In genomic region chr17:35808073-35808472, GRCm38 (mm10) we compare ENCODE assay signal across 11 mouse cellular contexts. TPM values are rescaled to one million over a fixed set of nuclear protein-coding genes. Genes with fewer than 3 reads are reported as not detected.
DNase-seq lines count a peak whose midpoint lies in the region; ATAC-seq and TF ChIP-seq lines count a peak whose summit lies in the region.
"Had no signal": no experiment of that assay in that cellular context is flagged by ENCODE, and none has a peak within 500 bp of the region (broad histone marks: within the 10 kb centered on the region; RNA-seq: fewer than 3 reads in every experiment).

No protein-coding gene starts in this region.

- H3K36me3 ChIP-seq in testis, adult 2 months (ENCODE audit: control insufficient read depth, insufficient read depth, low read length), result no peaks in the 10 kb centered on the region
- H3K36me3 ChIP-seq in limb, embryonic 14.5 days (ENCODE audit: control insufficient read depth, insufficient read depth, low read length), result no peaks in the 10 kb centered on the region
- no peaks in the 10 kb centered on the region for H3K36me3 ChIP-seq in stomach, postnatal 0 days (ENCODE audit: control insufficient read depth, insufficient read depth, low read length)
- no peaks in the 10 kb centered on the region for H3K36me3 ChIP-seq in midbrain, embryonic 10.5 days

- no peak overlapping the region for H3K9ac ChIP-seq in limb, embryonic 14.5 days (ENCODE audit: low read depth, low read length, severe bottlenecking)
- no peak overlapping the region for H3K9ac ChIP-seq in stomach, postnatal 0 days (ENCODE audit: low read length)

- intact Hi-C loops in gastrocnemius, postnatal 14 days (cut with DNase I; ENCODE audit: low total_unique reads), result no loop called here

- peaks cover 1% of the 10 kb centered on the region; the same call in 1 of the 2 replicates for H3K4me1 ChIP-seq in testis, adult 2 months (ENCODE audit: control insufficient read depth, insufficient read depth, low read length)
- H3K4me1 ChIP-seq in limb, embryonic 14.5 days (ENCODE audit: control insufficient read depth, insufficient read depth, low read length), result peaks cover 8% of the 10 kb centered on the region
- peaks cover 5% of the 10 kb centered on the region; the same call in 1 of the 2 replicates for H3K4me1 ChIP-seq in stomach, postnatal 0 days (replicated peaks; ENCODE audit: control insufficient read depth, insufficient read depth)
- peaks cover 1% of the 10 kb centered on the region; the same call in 1 of the 2 replicates for H3K4me1 ChIP-seq in midbrain, embryonic 10.5 days

- H3K4me3 ChIP-seq in testis, adult 2 months (ENCODE audit: control insufficient read depth, low read depth, low read length), result no peak overlapping the region
- H3K4me3 ChIP-seq in limb, embryonic 14.5 days (replicated peaks; ENCODE audit: low read length), result no peak overlapping the region
- H3K4me3 ChIP-seq in stomach, postnatal 0 days (ENCODE audit: low read depth, low read length), result no peak overlapping the region
- H3K4me3 ChIP-seq in midbrain, embryonic 10.5 days, result no peak overlapping the region
- H3K4me3 ChIP-seq: megakaryocyte, embryonic 14.5 days had no signal

- no peak for TF ChIP-seq EP300 in stomach, postnatal 0 days (optimal IDR thresholded peaks at IDR 0.05)

- no peak for ATAC-seq in limb, embryonic 14.5 days (ENCODE audit: low FRiP score, low read depth)
- no peak for ATAC-seq in stomach, postnatal 0 days (ENCODE audit: low FRiP score, low TSS enrichment)
- ATAC-seq: hindbrain, postnatal 0 days had no signal

- WGBS in limb, embryonic 14.5 days, result 46% methylated on average over 9 of the region's 9 CpGs
- WGBS in stomach, postnatal 0 days, result 50% methylated on average over 9 of the region's 9 CpGs
- WGBS in midbrain, embryonic 10.5 days, result 76% methylated on average over 9 of the region's 9 CpGs

- TF ChIP-seq CTCF in testis, adult 2 months (IDR thresholded peaks at IDR 0.05; ENCODE audit: control insufficient read depth, insufficient read depth, insufficient replicate concordance, low read depth, low read length), result no peak
- no peak for TF ChIP-seq CTCF in stomach, postnatal 0 days (IDR thresholded peaks at IDR 0.05; ENCODE audit: low read depth)

- H3K27ac ChIP-seq in testis, adult 2 months (ENCODE audit: control insufficient read depth, insufficient read depth, low read depth, low read length), result peak overlapping the region; percentile 54; the same call in 1 of the 2 replicates
- H3K27ac ChIP-seq in limb, embryonic 14.5 days (replicated peaks; ENCODE audit: low read depth, low read length), result peak overlapping the region; percentile 55
- peak overlapping the region; percentile 61 for H3K27ac ChIP-seq in stomach, postnatal 0 days (replicated peaks)
- H3K27ac ChIP-seq in midbrain, embryonic 10.5 days (replicated peaks), result no peak overlapping the region
- H3K27ac ChIP-seq: hindbrain, postnatal 0 days had no signal

- no peaks in the 10 kb centered on the region for H3K27me3 ChIP-seq in testis, adult 2 months (ENCODE audit: control insufficient read depth, insufficient read depth, low read length)
- no peaks in the 10 kb centered on the region for H3K27me3 ChIP-seq in limb, embryonic 14.5 days (ENCODE audit: control insufficient read depth, insufficient read depth, low read length)
- H3K27me3 ChIP-seq in stomach, postnatal 0 days (ENCODE audit: control insufficient read depth, insufficient read depth, low read length), result no peaks in the 10 kb centered on the region
- H3K27me3 ChIP-seq in midbrain, embryonic 10.5 days (ENCODE audit: low read depth, poor library complexity, severe bottlenecking), result no peaks in the 10 kb centered on the region

- H3K4me2 ChIP-seq in limb, embryonic 14.5 days (replicated peaks; ENCODE audit: low read depth, low read length, severe bottlenecking), result no peak overlapping the region
- H3K4me2 ChIP-seq in stomach, postnatal 0 days (replicated peaks; ENCODE audit: low read depth), result no peak overlapping the region

- TF ChIP-seq POLR2A in testis, adult 2 months (IDR thresholded peaks at IDR 0.05; ENCODE audit: control insufficient read depth, low read depth, low read length), result no peak
- TF ChIP-seq POLR2A in limb, embryonic 14.5 days (IDR thresholded peaks at IDR 0.05; ENCODE audit: borderline replicate concordance, extremely low read depth, insufficient read depth, insufficient read length), result no peak

- no peak for DNase-seq in testis, postnatal 10 days (ENCODE audit: low spot score)
- peak; percentile 58 for DNase-seq in gastrocnemius, postnatal 14 days
- DNase-seq in limb, embryonic 14.5 days (ENCODE audit: low spot score), result peak; percentile 56
- no peak for DNase-seq in stomach, postnatal 0 days (ENCODE audit: low spot score)
- no peak for DNase-seq in yolk sac, embryonic 10.5 days (ENCODE audit: low spot score)
- DNase-seq in spleen, postnatal 36 days (ENCODE audit: low spot score in 2 of 2), result no peak
- DNase-seq in midbrain, embryonic 10.5 days (ENCODE audit: low spot score), result no peak
- DNase-seq: retina, postnatal 1 day had no signal

- no peaks in the 10 kb centered on the region for H3K9me3 ChIP-seq in limb, embryonic 14.5 days (ENCODE audit: control insufficient read depth, low read length)
- no peaks in the 10 kb centered on the region for H3K9me3 ChIP-seq in stomach, postnatal 0 days (ENCODE audit: control insufficient read depth, low read length)
- H3K9me3 ChIP-seq in midbrain, embryonic 10.5 days (replicated peaks), result no peaks in the 10 kb centered on the region
- H3K9me3 ChIP-seq: megakaryocyte, embryonic 14.5 days had no signal

RNA-seq across cellular contexts. Expression of gene Ier3, which starts 13.4 kb away (rescaled TPM):
- polyA plus RNA-seq in testis, adult 2 months (2012; rRNA removed), result 1.4 TPM in 2 replicates
- total RNA-seq in gastrocnemius, postnatal 14 days (2021), result 1 to 10 TPM; 4.6 to 5.4 TPM
- polyA plus RNA-seq in limb, embryonic 14.5 days (2012; rRNA removed), result 10.8 and 12.2 TPM in 2 replicates
- 8.8 and 8.9 TPM in 2 replicates for polyA plus RNA-seq in limb, embryonic 14.5 days (2014; fragmentation: Nextera tagmentation; extraction: Ambion mirVana)
- polyA plus RNA-seq in stomach, postnatal 0 days (2015; fragmentation: Nextera tagmentation; extraction: Ambion mirVana), result 74.8 and 79.5 TPM in 2 replicates
- polyA plus RNA-seq in midbrain, embryonic 10.5 days (2016; fragmentation: Nextera tagmentation; extraction: Ambion mirVana), result 3.0 and 3.7 TPM in 2 replicates

RNA-seq across cellular contexts. Expression of gene Flot1, which starts 15.0 kb away (rescaled TPM):
- polyA plus RNA-seq in testis, adult 2 months (2012; rRNA removed), result 13.7 and 14.1 TPM in 2 replicates
- 10 to 100 TPM; 39.2 to 40.3 TPM for total RNA-seq in gastrocnemius, postnatal 14 days (2021)
- polyA plus RNA-seq in limb, embryonic 14.5 days (2012; rRNA removed), result 61.8 and 66.3 TPM in 2 replicates
- polyA plus RNA-seq in limb, embryonic 14.5 days (2014; fragmentation: Nextera tagmentation; extraction: Ambion mirVana), result 47.2 and 53.7 TPM in 2 replicates
- 41.0 and 43.5 TPM in 2 replicates for polyA plus RNA-seq in stomach, postnatal 0 days (2015; fragmentation: Nextera tagmentation; extraction: Ambion mirVana)
- 54.8 and 59.3 TPM in 2 replicates for polyA plus RNA-seq in midbrain, embryonic 10.5 days (2016; fragmentation: Nextera tagmentation; extraction: Ambion mirVana)

RNA-seq across cellular contexts. Expression of gene Tubb5, which starts 30.0 kb away (rescaled TPM):
- polyA plus RNA-seq in testis, adult 2 months (2012; rRNA removed), result 54.0 and 59.4 TPM in 2 replicates
- total RNA-seq in gastrocnemius, postnatal 14 days (2021), result 100 to 1,000 TPM in 1 of 2 experiments, 10 to 100 TPM in 1; 95.6 to 123 TPM
- 1,341 and 1,699 TPM in 2 replicates for polyA plus RNA-seq in limb, embryonic 14.5 days (2012; rRNA removed)
- polyA plus RNA-seq in limb, embryonic 14.5 days (2014; fragmentation: Nextera tagmentation; extraction: Ambion mirVana), result 808 and 880 TPM in 2 replicates
- polyA plus RNA-seq in stomach, postnatal 0 days (2015; fragmentation: Nextera tagmentation; extraction: Ambion mirVana), result 251 and 296 TPM in 2 replicates
- 1,574 and 1,617 TPM in 2 replicates for polyA plus RNA-seq in midbrain, embryonic 10.5 days (2016; fragmentation: Nextera tagmentation; extraction: Ambion mirVana)

RNA-seq across cellular contexts. Expression of gene Mdc1, which starts 33.2 kb away (rescaled TPM):
- 73.7 and 81.1 TPM in 2 replicates for polyA plus RNA-seq in testis, adult 2 months (2012; rRNA removed)
- 1 to 10 TPM; 5.4 to 6.9 TPM for total RNA-seq in gastrocnemius, postnatal 14 days (2021)
- polyA plus RNA-seq in limb, embryonic 14.5 days (2012; rRNA removed), result 24.9 and 28.8 TPM in 2 replicates
- 12.2 and 13.9 TPM in 2 replicates for polyA plus RNA-seq in limb, embryonic 14.5 days (2014; fragmentation: Nextera tagmentation; extraction: Ambion mirVana)
- 2.1 and 2.2 TPM in 2 replicates for polyA plus RNA-seq in stomach, postnatal 0 days (2015; fragmentation: Nextera tagmentation; extraction: Ambion mirVana)
- 21.1 and 21.7 TPM in 2 replicates for polyA plus RNA-seq in midbrain, embryonic 10.5 days (2016; fragmentation: Nextera tagmentation; extraction: Ambion mirVana)

RNA-seq across cellular contexts. Expression of gene Nrm, which starts 53.0 kb away (rescaled TPM):
- polyA plus RNA-seq in testis, adult 2 months (2012; rRNA removed), result 179 and 201 TPM in 2 replicates
- total RNA-seq in gastrocnemius, postnatal 14 days (2021), result 1 to 10 TPM; 4.8 TPM
- polyA plus RNA-seq in limb, embryonic 14.5 days (2012; rRNA removed), result 77.5 and 80.7 TPM in 2 replicates
- polyA plus RNA-seq in limb, embryonic 14.5 days (2014; fragmentation: Nextera tagmentation; extraction: Ambion mirVana), result 49.5 and 56.4 TPM in 2 replicates
- polyA plus RNA-seq in stomach, postnatal 0 days (2015; fragmentation: Nextera tagmentation; extraction: Ambion mirVana), result 27.3 and 27.4 TPM in 2 replicates
- 80.0 and 84.5 TPM in 2 replicates for polyA plus RNA-seq in midbrain, embryonic 10.5 days (2016; fragmentation: Nextera tagmentation; extraction: Ambion mirVana)

Comparison
In these comparisons a context has a peak if more than half of its experiments do, and no peak if none do; other contexts are left out.
1. DNase-seq: peak in gastrocnemius, postnatal 14 days (single experiment) and limb, embryonic 14.5 days (single experiment); none in testis, postnatal 10 days (single experiment), stomach, postnatal 0 days (single experiment), yolk sac, embryonic 10.5 days (single experiment), spleen, postnatal 36 days (0 of 2) and midbrain, embryonic 10.5 days (single experiment).